Mouse (Mus musculus): ENCODE data around the gene Uqcr11.

DNA sequence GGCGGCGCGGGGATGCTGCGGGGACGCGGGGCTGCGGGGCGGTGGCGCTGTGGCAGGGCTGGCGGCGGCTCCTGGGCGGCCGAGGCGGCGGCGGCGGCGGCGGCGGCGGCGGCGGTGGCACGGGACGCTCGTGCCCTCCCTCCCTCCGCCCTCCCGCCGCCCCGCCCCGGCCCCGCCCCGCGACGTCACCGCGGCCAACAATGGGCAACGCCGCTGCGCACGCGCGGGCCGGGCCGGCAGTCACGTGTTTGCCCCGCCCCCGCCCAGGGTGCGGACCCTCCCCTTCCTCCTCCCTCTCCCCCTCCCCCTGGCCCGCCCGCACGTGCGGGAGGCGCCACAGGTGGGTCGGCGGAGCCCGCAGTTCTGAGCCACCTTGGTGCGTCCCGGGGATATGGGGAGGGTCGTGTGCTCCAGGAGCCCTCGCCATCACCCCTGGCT lies 19.1 kb downstream of the Uqcr11 start, which contains the start of gene Mex3d:
- no peak for TF ChIP-seq CTCF (IDR thresholded peaks at IDR 0.05; ENCODE audit: borderline replicate concordance, control insufficient read depth, extremely low read depth, insufficient read depth, low read length, poor library complexity)
- TF ChIP-seq POLR2A (IDR thresholded peaks at IDR 0.05; ENCODE audit: control insufficient read depth, extremely low read depth, insufficient read depth, low read length, poor library complexity): no peak
